Mouse (Mus musculus) large intestine, adult 2 months (tissue): Measurements from ENCODE around the gene Hist1h2bh. TPM values are rescaled to one million over a fixed set of nuclear protein-coding genes. Genes with fewer than 3 reads are reported as not detected.
A peak's percentile ranks its signal among the peaks of the same experiment; 100 is the strongest.
"Not testable (repeated sequence)": the region's sequence is repeated elsewhere in the genome, so short reads cannot be mapped to it uniquely, and the experiment has no call there.

Source experiments
- DNase-seq: peaks from one replicate; pipeline ENCODE4 v3.0.0-alpha.2; 2012; ENCODE audit warnings: low read depth, low spot score
- WGBS: fragments of 180-500 bp; shearing (Covaris S2); methylation state at CpG from one replicate; pipeline ENCODE4 v1.1.7; 2018; 5-methylcytosine and 5-hydroxymethylcytosine counted together
- polyA plus RNA-seq: library from polyadenylated mRNA; depleted of rRNA; stranded (reverse); fragments of >200 nt; gene quantifications from 2 replicates; pipeline ENCODE4 v1.2.3, GENCODE M21; 2012

Gene Hist1h2bh
- polyA plus RNA-seq, 1 experiment: 5.2 TPM

- WGBS: under 1% methylated on average over 28 of the region's 53 CpGs
Observed at GRCm38 (mm10) chr13:23533560-23534367, 9.4 kb downstream of the Hist1h2bh start, which contains the start of gene Hist1h2af. Hist1h2af (plus strand) TSS chr13:23533906.

GRCm38 (mm10) chr13:23532262-23533075 lies 10.7 kb downstream of the Hist1h2bh start:
- WGBS: 13% methylated on average over 9 of the region's 9 CpGs

More at GRCm38 (mm10) chr13:23533560-23534367, 9.4 kb downstream of the Hist1h2bh start, which contains the start of gene Hist1h2af:
- not testable (repeated sequence) for DNase-seq

GRCm38 (mm10) chr13:23530901-23531875 lies 12.0 kb downstream of the Hist1h2bh start, which contains the start of gene Hist1h4h:
Hist1h4h (plus strand) TSS chr13:23531050.
- DNase-seq: no peak
- under 1% methylated on average over 59 of the region's 70 CpGs for WGBS

More at GRCm38 (mm10) chr13:23532262-23533075, 10.7 kb downstream of the Hist1h2bh start:
- no peak for DNase-seq

GRCm38 (mm10) chr13:23530181-23530900 lies 12.9 kb downstream of the Hist1h2bh start:
- under 1% methylated on average over 20 of the region's 20 CpGs for WGBS
- DNase-seq: no peak

- 22% methylated on average over 2 of the region's 2 CpGs for WGBS
- no peak for DNase-seq
Observed at GRCm38 (mm10) chr13:23529480-23530165, 13.6 kb downstream of the Hist1h2bh start.

GRCm38 (mm10) chr13:23529005-23529404 lies 14.2 kb downstream of the Hist1h2bh start:
- WGBS: 85% methylated on average over 5 of the region's 5 CpGs
- no peak for DNase-seq

GRCm38 (mm10) chr13:23526312-23526711 lies 16.9 kb downstream of the Hist1h2bh start:
- under 1% methylated on average over 17 of the region's 17 CpGs for WGBS

GRCm38 (mm10) chr13:23525901-23526300 lies 17.3 kb downstream of the Hist1h2bh start:
- WGBS: 8% methylated on average over 10 of the region's 10 CpGs
- no peak for DNase-seq

More at GRCm38 (mm10) chr13:23526312-23526711, 16.9 kb downstream of the Hist1h2bh start:
- peak; percentile 70 for DNase-seq

GRCm38 (mm10) chr13:23524654-23525053 lies 18.5 kb downstream of the Hist1h2bh start:
- 14% methylated on average over 5 of the region's 5 CpGs for WGBS
- DNase-seq: no peak

GRCm38 (mm10) chr13:23523976-23524375 lies 19.2 kb downstream of the Hist1h2bh start:
- DNase-seq: no peak
- WGBS: 26% methylated on average over 5 of the region's 5 CpGs

GRCm38 (mm10) chr13:23521703-23522102 lies 21.5 kb downstream of the Hist1h2bh start:
- WGBS: 3% methylated on average over 14 of the region's 14 CpGs
- no peak for DNase-seq

- peak; percentile 45 for DNase-seq
- under 1% methylated on average over 10 of the region's 10 CpGs for WGBS
Observed at GRCm38 (mm10) chr13:23519416-23519815, 23.8 kb downstream of the Hist1h2bh start.

GRCm38 (mm10) chr13:23518885-23519284 lies 24.3 kb downstream of the Hist1h2bh start:
- WGBS: 0% methylated on average over 6 of the region's 6 CpGs
- DNase-seq: peak; percentile 55

GRCm38 (mm10) chr13:23518295-23518603 lies 24.9 kb downstream of the Hist1h2bh start:
- WGBS: 1% methylated on average over 6 of the region's 6 CpGs

GRCm38 (mm10) chr13:23517603-23518294 lies 25.4 kb downstream of the Hist1h2bh start:
- DNase-seq: peak; percentile 57
- WGBS: under 1% methylated on average over 27 of the region's 27 CpGs

More at GRCm38 (mm10) chr13:23518295-23518603, 24.9 kb downstream of the Hist1h2bh start:
- DNase-seq: no peak

- DNase-seq: peak; percentile 63
- WGBS: under 1% methylated on average over 19 of the region's 19 CpGs
Observed at GRCm38 (mm10) chr13:23516822-23517602, 26.2 kb downstream of the Hist1h2bh start.
